Mouse (Mus musculus) stomach, postnatal 0 days (tissue): Measurements from ENCODE around the gene Nsd1.

ENCODE experiments used
- CTCF ChIP-seq: IDR thresholded peaks from 2 replicates; pipeline ENCODE4 v1.5.1; 2016; ENCODE audit warnings: antibody characterized with exemption, low read depth, mild to moderate bottlenecking, moderate library complexity
- EP300 ChIP-seq: optimal IDR thresholded peaks from 2 replicates; pipeline ENCODE3; 2016; ENCODE audit warnings: antibody characterized with exemption

GRCm38 (mm10) chr13:55339259-55339658, 129.7 kb downstream of the Nsd1 start:
- no peak for TF ChIP-seq CTCF
- no peak for TF ChIP-seq EP300
